8 mouse cellular contexts compared by ENCODE assay signal in the genomic region with DNA sequence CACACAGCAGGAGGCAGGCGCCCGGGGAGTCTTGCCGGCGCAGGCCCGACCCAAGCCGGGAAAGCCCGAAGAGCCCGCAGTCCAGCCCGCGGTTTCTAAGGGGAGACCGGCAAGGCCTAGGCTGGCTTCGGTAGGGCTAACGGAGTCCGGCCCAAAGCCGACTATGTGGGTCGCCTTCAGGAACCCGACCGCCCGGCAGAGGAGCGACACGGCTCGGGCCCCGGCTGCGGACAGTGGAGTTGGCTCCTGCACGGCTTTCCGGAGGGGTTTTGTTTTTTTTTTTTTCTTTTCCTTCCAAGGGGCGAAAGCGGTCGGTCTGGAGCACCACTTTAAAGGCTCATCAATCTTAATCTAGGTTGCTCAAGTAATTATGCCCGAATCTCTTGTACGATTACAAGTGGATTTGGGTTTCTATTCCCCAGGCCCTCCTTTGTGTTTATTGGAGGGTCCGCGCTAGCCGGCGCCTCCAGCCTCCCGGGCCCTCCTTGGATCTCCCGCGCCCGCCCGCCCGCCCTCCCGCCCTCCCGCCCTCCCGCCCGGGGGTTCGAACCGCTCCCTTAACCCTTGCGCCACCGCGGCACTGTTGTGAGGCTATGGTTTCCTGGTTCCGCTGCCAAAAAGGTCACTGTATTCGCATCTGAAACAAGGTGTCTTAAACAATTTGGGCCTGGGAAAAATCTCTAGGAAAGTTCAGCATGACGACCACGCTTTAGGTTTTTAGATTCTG. TPM values are rescaled to one million over a fixed set of nuclear protein-coding genes. Genes with fewer than 3 reads are reported as not detected.
DNase-seq lines count a peak whose midpoint lies in the region; ATAC-seq and TF ChIP-seq lines count a peak whose summit lies in the region.

No protein-coding gene starts in this region.

- H3K4me2 ChIP-seq in hindbrain, embryonic 14.5 days (replicated peaks): peak overlapping the region; percentile 65
- peak overlapping the region; percentile 80 for H3K4me2 ChIP-seq in midbrain, embryonic 16.5 days (ENCODE audit: low read length)

- H3K79me2 ChIP-seq in liver, adult 2 months (ENCODE audit: control insufficient read depth, insufficient read depth, low read length): no peaks in the 10 kb centered on the region

- peak overlapping the region; percentile 76 for H3K9ac ChIP-seq in hindbrain, embryonic 14.5 days
- H3K9ac ChIP-seq in liver, adult 2 months (ENCODE audit: low read depth, low read length): no peak overlapping the region
- H3K9ac ChIP-seq in midbrain, embryonic 16.5 days (ENCODE audit: low read depth, low read length): peak overlapping the region; percentile 81

- H3K27ac ChIP-seq in hindbrain, embryonic 14.5 days: peak overlapping the region; percentile 98
- H3K27ac ChIP-seq in liver, adult 2 months (replicated peaks; ENCODE audit: insufficient read depth, low read depth, low read length): no peak overlapping the region
- H3K27ac ChIP-seq in midbrain, embryonic 16.5 days (ENCODE audit: low read length): peak overlapping the region; percentile 97

- no peaks in the 10 kb centered on the region for H3K9me3 ChIP-seq in hindbrain, embryonic 14.5 days (ENCODE audit: control insufficient read depth, low read length)
- H3K9me3 ChIP-seq in midbrain, embryonic 16.5 days (replicated peaks; ENCODE audit: control insufficient read depth, low read length, poor library complexity, severe bottlenecking): no peaks in the 10 kb centered on the region

- peaks cover 6% of the 10 kb centered on the region for H3K27me3 ChIP-seq in hindbrain, embryonic 14.5 days (ENCODE audit: control insufficient read depth, insufficient read depth, low read length)
- peaks cover 13% of the 10 kb centered on the region for H3K27me3 ChIP-seq in liver, adult 2 months (ENCODE audit: control insufficient read depth, insufficient read depth, low read length)
- no peaks in the 10 kb centered on the region for H3K27me3 ChIP-seq in midbrain, embryonic 16.5 days (ENCODE audit: control insufficient read depth, insufficient read depth, low read depth, low read length)

- WGBS in hindbrain, embryonic 14.5 days: under 1% methylated on average over 54 of the region's 54 CpGs
- 5% methylated on average over 53 of the region's 54 CpGs for WGBS in liver, adult 2 months
- WGBS in midbrain, embryonic 16.5 days: 4% methylated on average over 47 of the region's 54 CpGs

- no peak for TF ChIP-seq POLR2A in liver, adult 2 months (IDR thresholded peaks at IDR 0.05; ENCODE audit: extremely low read depth, insufficient read depth, low read length)

- peaks cover 13% of the 10 kb centered on the region for H3K4me1 ChIP-seq in hindbrain, embryonic 14.5 days (replicated peaks; ENCODE audit: control insufficient read depth, insufficient read depth, low read length)
- peaks cover 3% of the 10 kb centered on the region for H3K4me1 ChIP-seq in liver, adult 2 months (ENCODE audit: control insufficient read depth, insufficient read depth, low read length)
- peaks cover 13% of the 10 kb centered on the region for H3K4me1 ChIP-seq in midbrain, embryonic 16.5 days (ENCODE audit: control insufficient read depth, insufficient read depth, low read length)

- no peaks in the 10 kb centered on the region for H3K36me3 ChIP-seq in hindbrain, embryonic 14.5 days (replicated peaks; ENCODE audit: control insufficient read depth, insufficient read depth)
- no peaks in the 10 kb centered on the region for H3K36me3 ChIP-seq in liver, adult 2 months (ENCODE audit: control insufficient read depth, insufficient read depth, low read length)
- H3K36me3 ChIP-seq in midbrain, embryonic 16.5 days (ENCODE audit: control insufficient read depth, insufficient read depth, low read length): no peaks in the 10 kb centered on the region

- H3K4me3 ChIP-seq in hindbrain, embryonic 14.5 days (replicated peaks; ENCODE audit: low read length): peak overlapping the region; percentile 39
- H3K4me3 ChIP-seq in liver, adult 2 months (ENCODE audit: insufficient read depth, low read depth, low read length): peak overlapping the region; percentile 9
- peak overlapping the region; percentile 45 for H3K4me3 ChIP-seq in midbrain, embryonic 16.5 days (ENCODE audit: low read depth, low read length)

- ATAC-seq in hindbrain, embryonic 14.5 days (ENCODE audit: low FRiP score): peak; percentile 72
- ATAC-seq in midbrain, embryonic 16.5 days: peak; percentile 46

- TF ChIP-seq CTCF in liver, adult 2 months (IDR thresholded peaks at IDR 0.05; ENCODE audit: low read depth, low read length): no peak

- peak; percentile 67 for DNase-seq in adrenal gland, postnatal 14 days
- DNase-seq in cerebellum, postnatal 10 days: peak; percentile 86 to 88
- DNase-seq in gastrocnemius, postnatal 10 days: peak; percentile 73
- peak; percentile 70 for DNase-seq in hindbrain, embryonic 14.5 days (ENCODE audit: low spot score)
- DNase-seq in liver, adult 2 months (ENCODE audit: extremely low read depth, low read depth, low spot score): no peak
- DNase-seq in urinary bladder, postnatal 36 days (ENCODE audit: low spot score in 2 of 2): peak; percentile 20 to 35
- DNase-seq in MN1 (ENCODE audit: low spot score): no peak

RNA-seq across cellular contexts. Expression of gene Mab21l1, which starts 5.3 kb away (rescaled TPM):
- total RNA-seq in adrenal gland, postnatal 14 days (2021): 1.4 and 2.6 TPM in 2 replicates
- total RNA-seq in gastrocnemius, postnatal 10 days (2021): 1 to 10 TPM; 3.1 to 3.3 TPM
- 131 and 149 TPM in 2 replicates for polyA plus RNA-seq in hindbrain, embryonic 14.5 days (2014; fragmentation: Nextera tagmentation; extraction: Ambion mirVana)
- total RNA-seq in liver, adult 2 months (2014; rRNA removed): not detected in 2 replicates
- not detected in 2 replicates for polyA plus RNA-seq in liver, adult 2 months (2012; rRNA removed)
- polyA plus RNA-seq in midbrain, embryonic 16.5 days (2015; fragmentation: Nextera tagmentation; extraction: Ambion mirVana): 136 and 156 TPM in 2 replicates

Comparison
In these comparisons a context has a peak if more than half of its experiments do, and no peak if none do; other contexts are left out.
1. DNase-seq: peak in adrenal gland, postnatal 14 days (single experiment), cerebellum, postnatal 10 days (2 of 2), gastrocnemius, postnatal 10 days (single experiment), hindbrain, embryonic 14.5 days (single experiment) and urinary bladder, postnatal 36 days (2 of 2); none in liver, adult 2 months (single experiment) and MN1 (single experiment).
2. Peak in every context shown above with its lines, with median percentiles within 50 percentile points of each other: H3K4me3 ChIP-seq.